Mouse (Mus musculus) heart, postnatal 0 days (tissue): ENCODE measurements at regions not wholly inside any gene's neighbourhood (a gene's known extent, or its start where the extent isn't known, plus 50 kb on each side); places are given as distances from the start of the nearest gene placed in this dataset.
A peak's percentile ranks its signal among the peaks of the same experiment; 100 is the strongest.

ENCODE experiments used
- ATAC-seq: fragments of 200-750 bp; cut with Nextera tagmentation; 2 replicates; pipeline ENCODE4 v1.8.0; 2017; ENCODE audit warnings: low read depth, moderate number of reproducible peaks, moderate library complexity; ENCODE audit not compliant: insufficient read depth
- DNase-seq: peaks from one replicate; pipeline ENCODE4 v3.0.0-alpha.2; 2016; ENCODE audit warnings: low spot score
- H3K27ac ChIP-seq: fragments of 300-500 bp; sonication (generic); 2 replicates; pipeline ENCODE4 v1.5.1; 2014; ENCODE audit warnings: low read depth, mild to moderate bottlenecking
- H3K27me3 ChIP-seq: fragments of 300-500 bp; sonication (generic); 2 replicates; pipeline ENCODE4 v1.6.1; 2014; ENCODE audit warnings: low read length, mixed read lengths; ENCODE audit not compliant: control insufficient read depth, insufficient read depth
- H3K36me3 ChIP-seq: fragments of 300-500 bp; sonication (generic); replicated peaks from 2 replicates; pipeline ENCODE4 v1.6.1; 2014; ENCODE audit warnings: low read length, mixed read lengths; ENCODE audit not compliant: control insufficient read depth, insufficient read depth
- H3K4me1 ChIP-seq: fragments of 300-500 bp; sonication (generic); 2 replicates; pipeline ENCODE4 v1.6.1; 2014; ENCODE audit warnings: antibody characterized with exemption; ENCODE audit not compliant: control insufficient read depth, insufficient read depth
- H3K4me2 ChIP-seq: fragments of 300-500 bp; sonication (generic); 2 replicates; pipeline ENCODE4 v1.6.1; 2014; ENCODE audit warnings: low read depth, mild to moderate bottlenecking, low read length, moderate library complexity
- H3K4me3 ChIP-seq: fragments of 300-500 bp; sonication (generic); 2 replicates; pipeline ENCODE4 v1.5.1; 2014; ENCODE audit warnings: low read depth, low read length
- H3K9ac ChIP-seq: fragments of 300-500 bp; sonication (generic); replicated peaks from 2 replicates; pipeline ENCODE4 v1.6.1; 2014; ENCODE audit warnings: low read depth, low read length, mixed read lengths
- H3K9me3 ChIP-seq: fragments of 300-500 bp; sonication (generic); replicated peaks from 2 replicates; pipeline ENCODE4 v1.6.1; 2016; ENCODE audit warnings: low read length; ENCODE audit not compliant: control insufficient read depth
- CTCF ChIP-seq: IDR thresholded peaks from 2 replicates; pipeline ENCODE4 v1.5.1; 2016; ENCODE audit warnings: antibody characterized with exemption, control low read depth, low read depth
- EP300 ChIP-seq: IDR thresholded peaks from 2 replicates; pipeline ENCODE4 v1.6.1; 2016; ENCODE audit warnings: antibody characterized with exemption, low read depth
- WGBS: fragments of 180-500 bp; shearing (Covaris S2); extraction: QIAGEN DNeasy Blood & Tissue Kit; methylation state at CpG from one replicate; pipeline ENCODE4 v1.1.7; 2014; 5-methylcytosine and 5-hydroxymethylcytosine counted together

- DNase-seq (no peak), ATAC-seq (no peak)
- Histone ChIP-seq H3K4me3 (no peak overlapping the region), H3K4me1 (no peaks in the 10 kb centered on the region), H3K4me2 (no peak overlapping the region), H3K9me3 (no peaks in the 10 kb centered on the region), H3K27ac (no peak overlapping the region), H3K27me3 (no peaks in the 10 kb centered on the region), H3K9ac (no peak overlapping the region), H3K36me3 (no peaks in the 10 kb centered on the region)
- no peak for TF ChIP-seq EP300
- 0 out of 2 replicates have a peak, but pooled peaks have one; percentile 5 for TF ChIP-seq CTCF
- 43% methylated on average over 7 of the region's 7 CpGs for WGBS
These were observed 273.9 kb downstream of the Dhx35 start for GRCm38 (mm10) chr2:159068303-159069020.

GRCm38 (mm10) chr2:159069180-159069579, 274.6 kb downstream of the Dhx35 start:
- 26% methylated on average over 6 of the region's 6 CpGs for WGBS
- no peak overlapping the region for H3K9ac ChIP-seq
- H3K4me1 ChIP-seq: no peaks in the 10 kb centered on the region
- H3K36me3 ChIP-seq: no peaks in the 10 kb centered on the region
- TF ChIP-seq EP300: no peak
- no peak for TF ChIP-seq CTCF
- DNase-seq (no peak), ATAC-seq (no peak)
- no peak overlapping the region for H3K4me2 ChIP-seq
- H3K27ac ChIP-seq: no peak overlapping the region
- no peak overlapping the region for H3K4me3 ChIP-seq
- no peaks in the 10 kb centered on the region for H3K27me3 ChIP-seq
- H3K9me3 ChIP-seq: no peaks in the 10 kb centered on the region

GRCm38 (mm10) chr2:159072997-159073690, 278.5 kb downstream of the Dhx35 start:
- TF ChIP-seq CTCF (no peak), EP300 (no peak)
- H3K27ac ChIP-seq: no peak overlapping the region
- no peaks in the 10 kb centered on the region for H3K36me3 ChIP-seq
- no peaks in the 10 kb centered on the region for H3K9me3 ChIP-seq
- DNase-seq (no peak), ATAC-seq (no peak)
- no peak overlapping the region for H3K9ac ChIP-seq
- no peaks in the 10 kb centered on the region for H3K27me3 ChIP-seq
- no peaks in the 10 kb centered on the region for H3K4me1 ChIP-seq
- no peak overlapping the region for H3K4me2 ChIP-seq
- WGBS: 70% methylated on average over 7 of the region's 7 CpGs
- H3K4me3 ChIP-seq: no peak overlapping the region

- Histone ChIP-seq H3K4me3 (no peak overlapping the region), H3K9me3 (no peaks in the 10 kb centered on the region), H3K36me3 (no peaks in the 10 kb centered on the region), H3K27me3 (no peaks in the 10 kb centered on the region), H3K4me1 (no peaks in the 10 kb centered on the region), H3K4me2 (no peak overlapping the region), H3K9ac (no peak overlapping the region), H3K27ac (no peak overlapping the region)
- TF ChIP-seq EP300 (no peak), CTCF (no peak)
- DNase-seq (no peak), ATAC-seq (no peak)
- 56% methylated on average over 7 of the region's 7 CpGs for WGBS
These were observed 285.2 kb downstream of the Dhx35 start for GRCm38 (mm10) chr2:159079836-159080235.

- no peak overlapping the region for H3K9ac ChIP-seq
- no peak overlapping the region for H3K27ac ChIP-seq
- H3K4me2 ChIP-seq: no peak overlapping the region
- H3K36me3 ChIP-seq: no peaks in the 10 kb centered on the region
- WGBS: 68% methylated on average over 19 of the region's 19 CpGs
- no peaks in the 10 kb centered on the region for H3K9me3 ChIP-seq
- no peak for TF ChIP-seq EP300
- TF ChIP-seq CTCF: no peak
- no peaks in the 10 kb centered on the region for H3K27me3 ChIP-seq
- no peak overlapping the region for H3K4me3 ChIP-seq
- H3K4me1 ChIP-seq: no peaks in the 10 kb centered on the region
- no peak for ATAC-seq
- no peak for DNase-seq
These were observed 286.4 kb downstream of the Dhx35 start for GRCm38 (mm10) chr2:159080784-159081544.
